Mouse (Mus musculus): ENCODE measurements around the gene 4931406C07Rik. TPM values are rescaled to one million over a fixed set of nuclear protein-coding genes. Genes with fewer than 3 reads are reported as not detected.

4931406C07Rik gene
- polyA plus RNA-seq, 1 experiment from 2014 or later = 6.4 TPM

- Histone ChIP-seq H3K4me1 (ENCODE audit: control insufficient read depth, insufficient read depth, low read length) (no peaks in the 10 kb centered on the region), H3K27ac (ENCODE audit: low read depth, low read length) (no peak overlapping the region), H3K4me3 (ENCODE audit: low read depth, low read length) (no peak overlapping the region), H3K9me3 (replicated peaks; ENCODE audit: control insufficient read depth, low read length) (no peaks in the 10 kb centered on the region), H3K27me3 (ENCODE audit: control insufficient read depth, insufficient read depth, low read length) (no peaks in the 10 kb centered on the region), H3K4me2 (no peak overlapping the region), H3K36me3 (ENCODE audit: control insufficient read depth, insufficient read depth, low read length) (no peaks in the 10 kb centered on the region), H3K9ac (ENCODE audit: low read depth, low read length) (no peak overlapping the region)
- no peak for ATAC-seq (replicated peaks; ENCODE audit: insufficient number of reproducible peaks, low FRiP score, low TSS enrichment)
- 74% methylated on average over 7 of the region's 7 CpGs for WGBS (ENCODE audit: insufficient replicate concordance)
These were observed 51.7 kb downstream of the 4931406C07Rik start for GRCm38 (mm10) chr9:15254501-15254900.

GRCm38 (mm10) chr9:15252196-15252595 lies 54.1 kb downstream of the 4931406C07Rik start:
- no peaks in the 10 kb centered on the region for H3K36me3 ChIP-seq (ENCODE audit: control insufficient read depth, insufficient read depth, low read length)
- no peaks in the 10 kb centered on the region for H3K9me3 ChIP-seq (replicated peaks; ENCODE audit: control insufficient read depth, low read length)
- H3K4me2 ChIP-seq = no peak overlapping the region
- no peak overlapping the region for H3K9ac ChIP-seq (ENCODE audit: low read depth, low read length)
- H3K4me1 ChIP-seq (ENCODE audit: control insufficient read depth, insufficient read depth, low read length) = no peaks in the 10 kb centered on the region
- WGBS (ENCODE audit: insufficient replicate concordance) = 77% methylated on average over 7 of the region's 7 CpGs
- H3K27me3 ChIP-seq (ENCODE audit: control insufficient read depth, insufficient read depth, low read length) = no peaks in the 10 kb centered on the region
- no peak for ATAC-seq (replicated peaks; ENCODE audit: insufficient number of reproducible peaks, low FRiP score, low TSS enrichment)
- H3K4me3 ChIP-seq (ENCODE audit: low read depth, low read length) = no peak overlapping the region
- H3K27ac ChIP-seq (ENCODE audit: low read depth, low read length) = no peak overlapping the region

GRCm38 (mm10) chr9:15250376-15250775 lies 55.9 kb downstream of the 4931406C07Rik start:
- H3K9me3 ChIP-seq (replicated peaks; ENCODE audit: control insufficient read depth, low read length) = no peaks in the 10 kb centered on the region
- H3K4me3 ChIP-seq (ENCODE audit: low read depth, low read length) = no peak overlapping the region
- 50% methylated on average over 7 of the region's 7 CpGs for WGBS (ENCODE audit: insufficient replicate concordance)
- no peak; the same call in 1 of the 2 replicates for ATAC-seq (replicated peaks; ENCODE audit: insufficient number of reproducible peaks, low FRiP score, low TSS enrichment)
- H3K4me2 ChIP-seq = no peak overlapping the region
- H3K27ac ChIP-seq (ENCODE audit: low read depth, low read length) = no peak overlapping the region
- no peak overlapping the region for H3K9ac ChIP-seq (ENCODE audit: low read depth, low read length)
- no peaks in the 10 kb centered on the region for H3K36me3 ChIP-seq (ENCODE audit: control insufficient read depth, insufficient read depth, low read length)
- H3K4me1 ChIP-seq (ENCODE audit: control insufficient read depth, insufficient read depth, low read length) = no peaks in the 10 kb centered on the region
- H3K27me3 ChIP-seq (ENCODE audit: control insufficient read depth, insufficient read depth, low read length) = no peaks in the 10 kb centered on the region

GRCm38 (mm10) chr9:15245319-15246075 lies 60.8 kb downstream of the 4931406C07Rik start:
- H3K9ac ChIP-seq (ENCODE audit: low read depth, low read length) = no peak overlapping the region
- H3K27me3 ChIP-seq (ENCODE audit: control insufficient read depth, insufficient read depth, low read length) = no peaks in the 10 kb centered on the region
- ATAC-seq (replicated peaks; ENCODE audit: insufficient number of reproducible peaks, low FRiP score, low TSS enrichment) = no peak
- H3K36me3 ChIP-seq (ENCODE audit: control insufficient read depth, insufficient read depth, low read length) = no peaks in the 10 kb centered on the region
- no peak overlapping the region for H3K27ac ChIP-seq (ENCODE audit: low read depth, low read length)
- H3K9me3 ChIP-seq (replicated peaks; ENCODE audit: control insufficient read depth, low read length) = no peaks in the 10 kb centered on the region
- no peak overlapping the region for H3K4me3 ChIP-seq (ENCODE audit: low read depth, low read length)
- H3K4me2 ChIP-seq = no peak overlapping the region
- no peaks in the 10 kb centered on the region for H3K4me1 ChIP-seq (ENCODE audit: control insufficient read depth, insufficient read depth, low read length)
- 60% methylated on average over 14 of the region's 14 CpGs for WGBS (ENCODE audit: insufficient replicate concordance)

- Histone ChIP-seq H3K9me3 (replicated peaks; ENCODE audit: control insufficient read depth, low read length) (no peaks in the 10 kb centered on the region), H3K27me3 (ENCODE audit: control insufficient read depth, insufficient read depth, low read length) (no peaks in the 10 kb centered on the region), H3K4me3 (ENCODE audit: low read depth, low read length) (no peak overlapping the region), H3K27ac (ENCODE audit: low read depth, low read length) (no peak overlapping the region), H3K4me2 (no peak overlapping the region), H3K36me3 (ENCODE audit: control insufficient read depth, insufficient read depth, low read length) (no peaks in the 10 kb centered on the region), H3K4me1 (ENCODE audit: control insufficient read depth, insufficient read depth, low read length) (peaks cover 12% of the 10 kb centered on the region), H3K9ac (ENCODE audit: low read depth, low read length) (no peak overlapping the region)
- no peak for ATAC-seq (replicated peaks; ENCODE audit: insufficient number of reproducible peaks, low FRiP score, low TSS enrichment)
- 61% methylated on average over 1 of the region's 1 CpGs for WGBS (ENCODE audit: insufficient replicate concordance)
These were observed 64.1 kb downstream of the 4931406C07Rik start for GRCm38 (mm10) chr9:15242130-15242529.

- no peak for ATAC-seq (replicated peaks; ENCODE audit: insufficient number of reproducible peaks, low FRiP score, low TSS enrichment)
- no peaks in the 10 kb centered on the region for H3K36me3 ChIP-seq (ENCODE audit: control insufficient read depth, insufficient read depth, low read length)
- H3K27ac ChIP-seq (ENCODE audit: low read depth, low read length) = no peak overlapping the region
- H3K27me3 ChIP-seq (ENCODE audit: control insufficient read depth, insufficient read depth, low read length) = no peaks in the 10 kb centered on the region
- no peak overlapping the region for H3K4me2 ChIP-seq
- H3K9ac ChIP-seq (ENCODE audit: low read depth, low read length) = no peak overlapping the region
- peaks cover 12% of the 10 kb centered on the region for H3K4me1 ChIP-seq (ENCODE audit: control insufficient read depth, insufficient read depth, low read length)
- H3K4me3 ChIP-seq (ENCODE audit: low read depth, low read length) = no peak overlapping the region
- no peaks in the 10 kb centered on the region for H3K9me3 ChIP-seq (replicated peaks; ENCODE audit: control insufficient read depth, low read length)
- WGBS (ENCODE audit: insufficient replicate concordance) = 47% methylated on average over 9 of the region's 9 CpGs
These were observed 64.7 kb downstream of the 4931406C07Rik start for GRCm38 (mm10) chr9:15241596-15241939.

- no peaks in the 10 kb centered on the region for H3K36me3 ChIP-seq (ENCODE audit: control insufficient read depth, insufficient read depth, low read length)
- H3K9ac ChIP-seq (ENCODE audit: low read depth, low read length) = no peak overlapping the region
- WGBS (ENCODE audit: insufficient replicate concordance) = 63% methylated on average over 6 of the region's 6 CpGs
- H3K27ac ChIP-seq (ENCODE audit: low read depth, low read length) = no peak overlapping the region
- H3K4me3 ChIP-seq (ENCODE audit: low read depth, low read length) = no peak overlapping the region
- H3K27me3 ChIP-seq (ENCODE audit: control insufficient read depth, insufficient read depth, low read length) = no peaks in the 10 kb centered on the region
- H3K4me1 ChIP-seq (ENCODE audit: control insufficient read depth, insufficient read depth, low read length) = peaks cover 12% of the 10 kb centered on the region
- no peak overlapping the region for H3K4me2 ChIP-seq
- no peaks in the 10 kb centered on the region for H3K9me3 ChIP-seq (replicated peaks; ENCODE audit: control insufficient read depth, low read length)
- ATAC-seq (replicated peaks; ENCODE audit: insufficient number of reproducible peaks, low FRiP score, low TSS enrichment) = no peak
These were observed 65.2 kb downstream of the 4931406C07Rik start for GRCm38 (mm10) chr9:15240863-15241595.

GRCm38 (mm10) chr9:15240006-15240405 lies 66.2 kb downstream of the 4931406C07Rik start:
- Histone ChIP-seq H3K27ac (ENCODE audit: low read depth, low read length) (no peak overlapping the region), H3K4me2 (no peak overlapping the region; the same call in 1 of the 2 replicates), H3K9ac (ENCODE audit: low read depth, low read length) (no peak overlapping the region), H3K9me3 (replicated peaks; ENCODE audit: control insufficient read depth, low read length) (no peaks in the 10 kb centered on the region), H3K36me3 (ENCODE audit: control insufficient read depth, insufficient read depth, low read length) (no peaks in the 10 kb centered on the region), H3K27me3 (ENCODE audit: control insufficient read depth, insufficient read depth, low read length) (no peaks in the 10 kb centered on the region), H3K4me3 (ENCODE audit: low read depth, low read length) (no peak overlapping the region), H3K4me1 (ENCODE audit: control insufficient read depth, insufficient read depth, low read length) (peaks cover 12% of the 10 kb centered on the region)
- WGBS (ENCODE audit: insufficient replicate concordance) = 86% methylated on average over 6 of the region's 6 CpGs
- no peak for ATAC-seq (replicated peaks; ENCODE audit: insufficient number of reproducible peaks, low FRiP score, low TSS enrichment)

Data from heart, embryonic 11.5 days (tissue).